Mouse (Mus musculus) lung, adult 2 months (tissue): ENCODE data around the gene Amn1.

Experiments
- CTCF ChIP-seq: fragments of 200-500 bp; IDR thresholded peaks from 2 replicates; pipeline ENCODE4 v1.5.1; 2011; ENCODE audit warnings: mild to moderate bottlenecking, low read length, control low read depth; ENCODE audit not compliant: insufficient read depth
- POLR2A ChIP-seq: fragments of 200-500 bp; IDR thresholded peaks from 2 replicates; pipeline ENCODE4 v1.6.1; 2011; ENCODE audit warnings: low read depth, mild to moderate bottlenecking, control low read depth, low read length, borderline replicate concordance; ENCODE audit errors: extremely low read depth

DNA sequence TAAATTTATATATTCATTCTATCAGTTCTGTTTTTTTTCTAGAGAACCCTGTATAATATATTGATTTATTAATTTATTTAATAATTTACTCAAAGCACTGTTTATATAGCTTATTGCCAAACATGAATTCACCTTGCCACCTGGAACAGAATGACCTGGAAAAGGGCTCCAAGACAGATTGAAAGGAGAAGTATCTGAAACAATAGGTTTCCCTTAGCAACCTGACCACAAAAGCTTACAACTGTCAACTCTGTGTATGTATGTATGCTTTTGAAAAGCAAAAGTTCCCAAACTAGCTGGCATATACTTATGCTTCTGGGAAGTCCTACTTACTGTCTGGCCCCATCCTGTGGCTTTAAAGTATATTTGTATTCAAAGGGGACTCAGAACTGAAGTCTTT, 32.8 kb upstream of the Amn1 start:
- no peak for TF ChIP-seq CTCF
- no peak for TF ChIP-seq POLR2A
